Mouse (Mus musculus) embryonic fibroblast, embryonic 13.5 days (primary cell): ENCODE results near the gene Pan2.
"Not testable (repeated sequence)": the region's sequence is repeated elsewhere in the genome, so short reads cannot be mapped to it uniquely, and the experiment has no call there.

Experiments used
- CTCF ChIP-seq: IDR thresholded peaks from 2 replicates; pipeline ENCODE4 v1.5.1; 2011; ENCODE audit warnings: mild to moderate bottlenecking, control low read depth, low read length, moderate library complexity, borderline replicate concordance; ENCODE audit not compliant: insufficient read depth
- POLR2A ChIP-seq: IDR thresholded peaks from 2 replicates; pipeline ENCODE4 v1.6.1; 2011; ENCODE audit warnings: low read depth, mild to moderate bottlenecking, control low read depth, low read length, moderate library complexity

- not testable (repeated sequence) for TF ChIP-seq POLR2A, CTCF
Measured at GRCm38 (mm10) chr10:128275374-128275773, 27.8 kb upstream of the Pan2 start.
